Mouse (Mus musculus): Measurements from ENCODE around the gene Zfp706.

The Zfp706 gene

DNA sequence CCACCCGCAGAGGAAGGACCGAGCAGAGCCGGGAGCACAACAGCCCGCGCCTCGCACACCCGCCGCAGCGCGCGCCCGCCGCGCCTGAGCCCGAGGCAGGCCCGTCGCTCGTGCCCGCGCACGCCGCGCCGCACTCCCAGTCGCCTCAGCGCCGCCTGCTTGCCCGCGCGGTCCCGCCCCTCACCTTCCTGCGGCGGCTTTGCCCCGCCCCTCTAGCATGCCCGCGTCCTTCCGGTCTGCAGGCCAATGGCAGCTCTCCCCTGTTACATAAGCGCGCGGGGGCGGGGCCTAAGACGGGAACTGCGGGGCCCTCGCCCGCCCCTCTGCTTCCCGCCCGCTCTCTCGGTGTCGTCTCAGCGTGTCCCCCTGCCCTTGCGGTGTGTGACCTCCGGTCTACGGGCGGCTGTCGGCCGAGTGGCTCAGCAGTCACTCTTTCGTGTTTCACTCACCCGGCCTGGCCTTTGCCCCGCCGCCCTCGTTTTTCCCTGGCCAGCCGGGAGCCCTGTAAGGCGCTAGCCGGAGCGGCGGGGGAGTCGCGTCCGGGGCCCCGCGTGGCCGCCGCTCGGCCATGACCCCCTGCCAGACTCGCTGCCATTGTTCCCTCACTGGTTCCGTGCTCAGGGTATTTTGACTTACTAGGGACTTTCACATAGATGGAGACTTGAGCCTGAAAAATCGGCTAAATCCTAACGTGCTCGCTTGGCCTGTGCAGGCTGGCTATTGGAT lies at the start of gene Zfp706:
TSS of gene Zfp706 (minus strand) at position 541 of the 726 bp plus-strand sequence.
- DNase-seq: peak; percentile 99

DNA sequence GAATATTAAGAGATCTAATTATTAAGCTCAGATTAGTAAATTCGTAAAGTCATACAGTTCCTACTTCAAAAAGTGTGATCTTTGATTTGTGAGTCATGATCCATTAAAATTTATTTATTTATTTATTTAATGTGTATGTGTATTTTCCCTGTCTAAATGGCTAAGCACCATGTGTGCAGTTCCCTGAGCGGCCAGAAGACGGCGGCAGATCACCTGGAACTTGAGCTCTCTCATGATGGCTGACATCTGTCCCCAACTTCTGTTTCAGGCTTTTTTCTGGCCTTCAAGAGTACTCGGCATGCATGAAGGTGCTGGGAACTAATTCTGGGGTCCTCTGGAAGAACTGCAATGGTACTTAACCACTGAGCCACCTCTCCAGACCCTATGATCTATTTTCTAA lies 47.0 kb upstream of the Zfp706 start:
- no peak for DNase-seq

DNA sequence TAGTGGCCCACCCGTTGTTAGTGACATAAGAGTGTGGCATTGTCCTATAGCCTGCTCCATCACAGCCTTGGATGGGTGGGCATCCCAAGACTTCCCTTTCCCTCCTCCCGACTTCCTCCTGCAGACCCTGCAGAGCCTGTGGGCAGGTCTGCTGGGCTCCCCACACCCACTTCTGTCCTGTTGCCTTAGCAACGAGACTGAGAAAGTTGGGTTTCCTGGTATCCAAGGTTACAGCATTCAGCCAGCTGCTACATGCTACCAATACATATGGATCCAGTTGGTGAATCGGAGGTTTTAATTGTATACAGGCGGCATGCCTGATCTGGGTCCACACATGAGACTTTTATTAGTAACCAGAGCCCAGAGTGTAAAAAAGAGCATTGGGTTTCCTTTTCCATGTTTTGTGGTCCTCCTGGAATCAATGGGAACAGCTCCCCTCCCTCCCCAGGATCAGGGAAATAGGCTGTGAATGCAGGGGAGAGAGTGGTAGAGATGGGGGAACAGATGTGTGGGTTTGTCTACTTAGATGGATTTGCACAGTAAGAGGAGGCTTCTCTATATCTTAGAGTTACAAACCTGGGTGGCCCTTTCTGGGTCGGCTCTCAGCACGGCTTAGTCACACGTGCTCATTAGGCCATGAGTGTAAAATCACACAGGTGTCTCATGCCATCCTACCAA lies 45.7 kb upstream of the Zfp706 start:
- DNase-seq: no peak

DNA sequence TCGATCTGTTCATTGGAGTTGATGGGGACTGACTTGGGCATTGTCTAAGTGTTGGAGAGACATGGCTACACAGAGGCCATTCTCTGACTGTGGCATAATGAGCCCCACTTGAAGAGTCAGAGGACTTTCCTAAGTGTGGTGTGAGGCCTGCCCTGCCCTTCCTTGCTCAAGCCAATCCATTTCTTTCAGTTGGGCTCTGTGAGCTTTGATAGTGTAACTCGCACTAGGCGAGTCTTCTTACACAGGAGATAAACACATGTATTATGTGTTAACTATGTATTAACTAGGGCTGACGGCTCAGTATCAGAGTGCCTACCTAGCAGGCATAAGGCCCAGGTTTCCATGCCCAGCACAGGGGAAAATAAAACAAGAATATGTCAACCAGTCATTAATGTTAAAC lies 39.8 kb upstream of the Zfp706 start:
- no peak for DNase-seq

DNA sequence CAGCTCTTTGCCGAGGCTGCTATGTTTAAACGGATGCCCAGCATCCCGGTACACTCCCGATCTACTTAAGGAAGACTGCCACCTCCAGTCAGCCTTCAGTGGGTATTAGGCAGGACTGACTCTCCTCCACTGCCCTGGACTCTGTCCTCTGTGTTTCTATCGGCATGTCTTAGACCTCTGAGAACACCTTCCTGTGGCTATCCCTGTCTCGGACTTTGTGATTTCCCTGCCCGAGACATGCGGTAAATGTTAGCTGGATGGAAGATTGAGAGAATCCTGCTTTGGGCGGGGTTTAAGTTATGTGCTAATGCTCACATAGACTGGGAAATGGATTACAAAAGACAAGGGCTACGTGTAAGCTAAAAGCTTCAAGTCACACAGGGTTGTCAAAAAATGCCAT lies 39.0 kb upstream of the Zfp706 start:
- peak; percentile 68 for DNase-seq

DNA sequence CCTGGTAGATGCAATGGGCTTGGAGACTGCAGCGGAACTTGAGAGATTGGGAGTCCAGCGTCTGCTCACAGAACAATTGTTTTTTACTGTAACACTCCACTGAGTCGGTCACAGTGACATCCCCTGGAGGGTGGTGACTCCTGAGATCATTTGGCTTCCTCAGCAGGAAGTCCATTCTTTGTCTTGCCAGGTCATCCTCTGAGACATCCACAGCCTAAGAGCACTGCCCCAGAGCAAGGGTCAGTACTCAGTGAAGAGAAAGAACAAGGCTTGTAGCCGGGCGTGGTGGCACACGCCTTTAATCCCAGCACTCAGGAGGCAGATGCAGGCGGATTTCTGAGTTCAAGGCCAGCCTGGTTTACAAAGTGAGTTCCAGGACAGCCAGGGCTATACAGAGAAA lies 38.6 kb upstream of the Zfp706 start:
- peak; percentile 72 for DNase-seq

DNA sequence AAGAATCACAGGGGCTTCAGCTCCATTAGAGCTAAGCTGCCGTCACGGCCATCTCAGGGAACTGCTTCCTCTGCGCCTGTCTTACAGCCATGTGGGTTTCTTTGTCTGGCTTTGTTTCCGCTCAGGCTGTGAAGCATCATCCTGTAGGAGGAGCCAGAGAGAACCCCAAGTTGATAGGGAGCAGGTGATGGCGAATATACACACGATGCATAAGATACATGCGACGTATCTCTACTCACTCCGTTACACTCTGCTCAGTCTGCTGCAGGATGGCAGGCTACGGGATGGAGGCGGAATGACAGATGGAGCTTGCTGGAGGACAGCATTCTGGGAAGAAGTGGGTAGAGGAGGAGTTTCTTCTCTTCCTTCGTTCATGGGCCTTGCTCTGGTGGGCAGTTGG lies 37.9 kb upstream of the Zfp706 start:
- DNase-seq: no peak

DNA sequence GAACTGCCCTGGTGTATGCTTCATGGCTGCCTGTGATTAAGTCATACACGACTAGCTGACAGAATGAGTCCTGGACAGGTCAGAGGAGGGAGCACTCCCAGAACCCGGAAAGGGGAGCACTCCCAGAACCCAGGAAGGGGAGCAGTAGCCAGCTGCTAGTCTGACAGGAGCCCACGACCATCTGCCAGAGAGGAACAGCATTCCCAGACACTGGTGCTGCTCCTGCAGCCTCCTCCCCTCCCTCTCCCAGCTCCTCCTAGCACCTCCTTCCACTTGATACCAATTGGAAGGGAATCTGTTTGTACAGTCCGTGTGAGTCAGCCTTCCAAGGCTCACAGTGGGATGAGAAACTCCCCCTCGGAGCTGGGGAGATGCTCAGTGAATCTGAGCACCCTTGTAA lies 35.0 kb upstream of the Zfp706 start:
- no peak for DNase-seq

DNA sequence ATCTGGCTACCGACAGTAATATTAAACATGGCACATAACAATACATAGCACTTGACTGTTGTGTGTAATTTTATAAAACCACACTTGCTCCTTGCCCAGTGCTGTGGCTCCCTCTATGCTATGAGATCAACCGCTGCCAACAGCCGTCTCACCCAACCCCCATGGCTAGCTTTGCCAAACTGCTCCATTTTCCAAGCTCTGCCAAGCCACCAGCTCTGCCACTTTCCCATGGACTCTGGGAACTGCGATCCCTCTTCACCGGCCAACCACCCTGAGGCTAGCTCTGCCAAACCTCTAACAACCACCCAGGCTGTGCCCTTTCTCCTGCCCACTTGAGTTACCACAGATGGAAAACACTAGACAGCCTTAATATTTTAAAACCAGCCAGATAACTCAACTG lies 33.6 kb upstream of the Zfp706 start:
- DNase-seq: peak; percentile 78

DNA sequence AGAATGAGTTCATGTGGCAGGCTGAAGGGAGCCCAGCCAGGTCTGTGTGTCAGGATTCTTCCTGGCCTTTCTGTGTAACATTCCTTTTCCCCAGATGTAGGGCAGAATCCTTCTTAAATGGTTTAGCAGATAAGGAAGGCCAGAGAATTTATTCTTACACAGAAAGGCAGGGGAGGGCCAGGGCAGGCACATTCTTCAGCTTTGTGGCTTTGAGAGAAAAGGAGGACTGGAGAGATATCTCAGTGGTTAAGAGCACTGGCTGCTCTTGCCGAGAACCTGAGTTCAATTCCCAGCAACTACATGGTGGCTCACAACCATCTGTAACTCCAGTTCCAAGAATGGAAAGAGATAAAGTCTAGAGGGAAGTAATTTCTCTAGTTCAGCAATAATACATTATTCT lies 31.1 kb upstream of the Zfp706 start:
- no peak for DNase-seq

DNA sequence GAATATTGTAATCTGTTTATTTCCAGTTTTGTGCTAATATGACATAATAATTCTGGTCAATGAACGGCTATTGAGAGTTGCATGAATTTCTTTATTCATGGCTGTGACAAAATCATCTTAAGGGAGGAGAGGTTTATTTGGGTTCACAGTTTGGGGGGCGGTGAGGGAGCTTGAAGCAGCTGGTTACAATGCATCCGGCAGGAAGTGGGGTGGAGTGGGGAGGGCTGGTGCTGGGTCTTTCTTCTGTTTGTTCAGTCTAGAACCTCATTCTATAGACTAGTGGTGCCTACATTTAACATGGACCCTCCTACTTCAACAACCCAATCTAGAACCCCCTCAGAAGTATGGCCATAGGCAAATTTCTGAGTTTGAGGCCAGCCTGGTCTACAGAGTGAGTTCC lies 30.1 kb upstream of the Zfp706 start:
- DNase-seq: no peak

DNA sequence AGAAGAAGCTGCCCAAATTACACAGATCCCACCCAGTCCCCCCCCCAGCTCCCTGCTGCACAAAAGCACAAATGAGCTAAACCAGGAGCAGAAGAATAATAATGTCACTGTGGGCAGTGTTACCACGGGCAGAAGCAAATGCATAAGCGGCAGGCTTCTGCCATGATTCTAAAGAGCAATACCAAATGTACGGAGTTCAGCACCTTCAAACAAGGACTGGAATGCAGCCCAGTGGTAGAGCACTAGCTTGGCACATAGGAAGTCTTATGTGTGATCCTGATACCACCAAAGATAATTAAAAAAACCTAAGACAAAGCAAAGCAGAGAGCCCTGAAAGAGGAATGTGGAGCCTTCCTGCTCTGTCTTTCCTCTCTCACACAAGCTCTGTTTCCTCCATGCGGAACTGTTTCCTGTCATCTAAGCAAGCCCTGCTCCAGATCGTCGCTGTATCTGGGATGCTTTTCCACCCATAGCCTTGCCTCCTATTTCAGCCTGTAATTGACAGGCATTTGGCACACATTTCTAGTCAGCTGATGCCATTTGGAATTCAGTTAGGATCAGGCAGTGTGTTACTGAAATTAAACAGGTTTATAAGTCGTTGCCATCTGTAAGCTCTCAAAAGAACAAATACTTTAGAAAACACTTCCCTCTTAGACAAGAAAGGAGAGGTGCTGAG lies 29.0 kb upstream of the Zfp706 start:
- DNase-seq: peak; percentile 54

DNA sequence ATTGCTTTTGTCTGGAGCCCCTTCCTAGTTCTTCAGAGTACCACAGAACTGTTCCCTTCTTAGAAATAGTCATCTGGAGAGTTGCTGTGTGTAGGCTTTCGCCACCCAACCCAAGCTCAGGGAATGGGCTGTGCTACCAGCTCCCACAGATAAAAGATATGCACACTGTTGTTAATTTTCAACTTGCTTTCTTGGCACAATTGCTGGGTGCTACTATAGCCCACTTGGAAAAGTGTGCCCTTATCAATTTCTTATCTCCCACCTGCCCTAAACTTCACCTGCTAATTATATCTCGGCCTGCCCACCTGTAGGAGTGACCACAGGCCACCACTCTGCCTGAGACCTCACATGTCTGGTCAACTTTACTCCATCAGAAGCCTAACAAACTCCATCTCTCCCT lies 26.6 kb upstream of the Zfp706 start:
- DNase-seq: no peak

DNA sequence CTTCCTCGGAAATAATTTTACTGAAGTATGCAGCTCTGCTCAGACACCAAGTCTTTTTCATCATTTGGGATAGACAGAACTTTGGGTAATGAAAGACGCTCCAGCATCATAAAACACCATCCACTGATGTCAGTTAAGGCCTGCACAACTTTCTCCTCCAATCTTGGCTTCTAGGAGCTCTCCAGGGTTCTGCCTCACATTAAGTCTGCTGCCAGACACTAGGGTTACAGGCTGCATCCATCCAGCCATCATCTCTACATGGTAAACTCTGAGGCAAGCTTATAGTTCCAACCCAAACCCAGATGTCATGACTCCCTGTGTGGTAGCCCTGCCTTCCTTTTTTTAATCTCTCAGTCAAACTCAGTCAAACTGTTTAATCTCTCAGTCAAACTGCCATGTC lies 25.9 kb upstream of the Zfp706 start:
- no peak for DNase-seq

DNA sequence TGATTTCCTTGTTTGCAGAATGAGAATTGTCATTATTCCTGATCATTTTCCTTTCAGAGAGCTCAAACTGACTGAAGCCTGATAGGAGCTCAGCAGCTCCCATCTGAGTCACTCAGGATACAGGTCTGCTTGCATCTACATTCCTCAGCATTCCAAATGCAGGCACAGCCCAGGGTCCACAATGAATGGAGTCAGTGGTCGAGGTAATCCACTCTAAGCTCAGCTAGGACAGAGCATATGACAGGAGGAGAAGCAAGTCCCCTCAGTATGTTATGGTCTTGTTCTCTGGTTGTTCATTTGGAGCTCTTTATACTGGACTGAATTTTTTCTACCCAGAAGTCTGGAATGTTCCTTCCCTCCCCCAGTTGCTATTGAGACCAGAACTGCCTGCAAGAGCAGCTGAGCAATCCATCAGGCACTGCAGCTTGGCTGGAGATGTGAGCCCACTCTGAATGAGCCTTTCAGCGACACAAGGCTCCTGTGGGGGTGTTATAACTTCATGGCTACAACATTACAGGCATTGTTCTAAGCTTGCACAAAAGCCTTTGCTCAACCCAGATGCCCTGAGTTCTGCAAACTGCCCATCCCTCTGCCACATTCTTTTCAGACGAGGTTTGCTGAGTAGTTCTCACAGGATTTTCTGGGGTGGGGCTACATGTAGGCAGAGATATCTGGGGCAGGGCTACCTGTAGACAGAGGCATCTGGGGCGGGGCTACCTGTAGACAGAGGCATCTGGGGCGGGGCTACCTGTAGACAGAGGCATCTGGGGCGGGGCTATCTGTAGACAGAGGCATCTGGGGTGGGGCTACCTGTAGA lies 24.0 kb upstream of the Zfp706 start:
- DNase-seq: no peak

DNA sequence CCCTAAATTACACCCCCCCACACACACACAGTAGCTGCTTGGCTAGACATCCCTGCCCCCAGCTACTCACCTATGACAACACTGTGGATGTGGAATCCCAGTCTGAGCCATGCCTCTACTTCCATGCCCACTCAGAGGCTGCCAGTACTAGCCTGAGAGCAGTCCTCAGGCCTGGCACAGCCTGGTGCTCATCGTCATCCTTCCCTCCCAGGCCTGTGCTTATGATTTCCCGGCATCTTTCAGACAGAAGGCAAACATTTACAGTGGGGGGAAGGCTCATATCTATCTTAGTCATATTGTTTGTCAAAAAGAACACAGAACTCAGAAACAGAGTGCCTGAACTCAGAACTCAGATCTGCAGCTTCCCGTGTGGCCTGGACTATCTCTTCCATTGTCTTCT lies 23.4 kb upstream of the Zfp706 start:
- DNase-seq: no peak

DNA sequence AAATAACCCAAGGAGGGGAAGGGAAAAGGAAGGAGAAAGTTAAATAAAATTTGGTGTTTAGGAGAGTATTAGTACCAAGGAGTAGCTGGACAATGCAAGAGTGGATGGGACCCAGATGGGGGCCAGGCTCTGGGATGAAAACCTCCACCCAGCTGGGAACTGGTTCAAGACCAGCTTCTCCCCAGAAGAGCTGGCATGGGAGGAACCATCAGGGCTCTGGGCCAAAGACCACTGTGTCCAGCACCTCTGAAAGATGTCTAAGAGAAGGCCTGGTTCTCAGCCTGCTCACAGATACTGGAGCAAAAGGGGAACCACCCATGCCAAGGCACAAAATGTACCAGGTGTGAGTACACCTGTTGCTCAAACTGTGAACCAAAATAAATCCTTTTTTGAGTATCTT lies 20.4 kb upstream of the Zfp706 start:
- DNase-seq: no peak

DNA sequence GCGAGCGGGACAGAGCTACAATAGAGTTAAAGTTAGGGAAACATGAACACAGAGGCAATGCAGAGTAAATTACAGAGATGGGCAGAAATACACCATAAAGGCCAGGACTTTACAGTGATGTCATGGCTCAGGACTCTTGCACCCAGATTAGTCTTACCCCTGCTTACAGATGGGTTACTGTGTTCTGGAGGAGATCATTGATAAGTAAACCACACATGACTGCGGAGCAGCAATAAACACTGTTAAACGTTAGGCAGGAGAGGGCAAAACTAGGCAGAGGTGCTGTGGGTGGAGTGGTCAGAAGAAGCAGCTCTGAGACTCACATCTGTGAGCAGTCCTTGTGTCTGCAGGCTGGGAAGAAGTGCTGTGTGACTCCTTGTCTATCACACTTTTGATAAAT lies 18.9 kb upstream of the Zfp706 start:
- no peak for DNase-seq

DNA sequence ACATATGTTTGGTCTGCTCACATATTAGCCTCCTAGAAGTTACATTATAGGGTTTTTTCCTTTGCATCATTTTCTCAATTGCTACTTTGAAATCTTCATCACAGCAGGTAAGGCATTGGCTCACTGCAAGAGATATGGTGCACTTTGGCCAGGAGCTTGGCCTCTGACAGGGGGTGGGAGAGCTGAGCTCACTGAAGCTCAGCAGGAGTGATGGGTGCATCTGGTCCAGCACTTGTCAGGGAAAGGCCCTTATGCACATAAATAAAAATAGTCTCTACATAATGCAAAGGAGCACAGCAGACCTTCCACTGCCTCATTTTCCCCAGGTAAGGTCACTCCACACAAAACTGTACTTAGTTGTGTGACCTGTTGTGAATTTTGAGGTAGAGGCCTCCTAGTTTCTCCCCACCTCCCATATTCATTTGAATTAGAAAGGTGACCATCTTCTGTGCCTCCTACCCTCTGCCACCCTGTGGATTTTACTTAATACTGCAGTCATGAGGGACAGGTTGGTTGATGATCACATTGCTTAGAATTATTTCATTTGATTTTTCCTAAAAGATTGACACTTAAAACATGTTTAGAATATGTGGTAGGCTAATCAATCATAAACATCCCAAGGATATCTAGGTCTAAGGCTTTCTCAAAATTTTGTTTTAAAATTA lies 13.1 kb upstream of the Zfp706 start:
- DNase-seq: no peak

DNA sequence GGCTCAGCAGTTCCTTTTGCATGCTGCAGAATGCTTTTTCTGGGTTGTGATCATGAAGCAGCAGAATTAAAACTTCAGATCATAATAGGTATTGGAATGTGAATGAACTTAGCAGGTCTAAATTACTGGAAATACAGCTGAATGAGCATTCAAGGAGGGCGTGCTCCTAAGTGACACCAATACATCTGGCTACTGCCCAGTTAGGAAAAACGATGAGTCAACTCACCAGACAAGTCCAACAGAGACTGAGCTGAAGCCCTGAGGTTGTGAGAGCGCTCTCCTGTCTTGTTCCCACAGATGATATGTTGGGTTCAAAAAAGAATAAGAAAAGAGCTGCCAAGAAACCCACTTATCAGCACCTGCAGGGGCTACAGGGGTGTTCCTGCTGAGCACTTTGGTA lies 11.9 kb upstream of the Zfp706 start:
- no peak for DNase-seq

DNA sequence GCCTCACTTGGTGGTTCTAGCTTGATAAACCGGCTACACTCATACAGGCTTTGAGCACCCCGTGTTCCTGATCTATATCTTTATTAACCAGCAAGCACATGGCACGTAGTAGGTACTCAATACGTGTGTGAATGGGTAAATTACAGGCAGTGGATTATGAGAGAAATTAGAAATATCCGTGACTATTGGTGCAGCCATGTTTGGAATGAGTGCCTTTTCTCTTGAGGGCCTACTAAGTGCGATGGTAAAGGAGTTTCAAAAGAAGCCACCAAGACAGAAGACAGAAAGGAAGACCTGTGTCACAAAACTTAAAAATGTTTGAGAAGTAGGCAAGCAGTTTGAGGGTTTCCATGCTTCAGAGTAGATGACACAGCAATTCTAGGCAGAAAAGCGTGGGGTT lies 4.3 kb upstream of the Zfp706 start:
- DNase-seq: no peak

DNA sequence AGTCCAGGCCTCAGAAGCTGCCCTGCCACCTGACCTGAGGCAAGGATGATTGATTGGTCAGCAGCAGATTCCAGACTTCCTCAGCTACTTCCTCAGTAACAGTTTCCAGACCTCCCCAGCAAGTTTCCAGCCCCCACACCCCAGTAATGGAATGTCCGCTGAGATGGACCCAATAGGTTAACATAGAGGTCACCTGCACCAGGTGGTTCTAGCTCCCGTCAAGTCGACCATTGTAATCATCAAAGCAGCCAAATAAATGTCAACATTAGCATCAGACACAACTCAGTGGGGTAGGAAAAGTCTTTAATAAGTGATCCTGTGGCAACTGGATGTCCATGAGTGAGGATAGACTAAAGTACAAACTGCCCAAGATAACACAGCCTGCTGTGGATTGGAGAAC lies 3.7 kb upstream of the Zfp706 start:
- DNase-seq: no peak

DNA sequence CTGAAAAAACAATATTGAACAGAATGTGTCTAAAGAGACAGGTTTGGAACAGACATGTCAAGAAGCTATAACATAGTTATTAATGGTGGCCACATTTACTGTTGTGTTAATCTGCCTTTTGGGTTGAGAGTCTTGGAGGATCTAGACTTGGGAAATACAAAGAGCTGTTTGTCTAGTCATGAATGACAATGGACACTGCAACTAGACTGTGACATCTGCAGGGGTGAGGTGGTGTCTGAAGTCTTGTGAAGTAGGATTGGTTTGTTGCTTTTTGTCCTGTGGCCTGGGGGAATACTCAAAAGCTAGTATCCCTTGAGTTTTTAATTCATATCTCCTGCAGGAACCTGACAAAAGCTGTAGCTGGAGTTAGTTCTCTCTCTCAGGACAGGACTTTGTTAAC lies 973 bp upstream of the Zfp706 start:
- DNase-seq: no peak

Measured in kidney, adult 9 months (tissue).